Mouse (Mus musculus): Measurements from ENCODE around the gene Pck1. TPM values are rescaled to one million over a fixed set of nuclear protein-coding genes. Genes with fewer than 3 reads are reported as not detected.

Pck1 gene
- total and polyA plus RNA-seq, 3 experiments, result 18.0 to 35.3 (median 20.5) TPM

GRCm38 (mm10) chr2:173204671-173205070 is 51.8 kb downstream of the Pck1 start:
- Histone ChIP-seq H3K79me2 (replicated peaks; ENCODE audit: control insufficient read depth, insufficient read depth, low read length) (no peaks in the 10 kb centered on the region), H3K27me3 (ENCODE audit: control insufficient read depth, insufficient read depth, low read length) (no peaks in the 10 kb centered on the region), H3K27ac (no peak overlapping the region), H3K4me1 (ENCODE audit: control insufficient read depth, insufficient read depth, low read length) (no peaks in the 10 kb centered on the region), H3K9ac (ENCODE audit: low read depth, low read length) (no peak overlapping the region), H3K36me3 (ENCODE audit: control insufficient read depth, insufficient read depth, low read length) (no peaks in the 10 kb centered on the region), H3K4me3 (no peak overlapping the region)
- intact Hi-C loops (cut with DNase I), result no loop called here
- TF ChIP-seq EP300 (IDR thresholded peaks at IDR 0.05; ENCODE audit: insufficient read depth, low read depth, low read length), result no peak
- TF ChIP-seq POLR2A (IDR thresholded peaks at IDR 0.05; ENCODE audit: insufficient read depth, low read depth, low read length), result no peak
- no peak for TF ChIP-seq CTCF (IDR thresholded peaks at IDR 0.05)
- no peak for DNase-seq
- 68% methylated on average over 4 of the region's 4 CpGs for WGBS

DNA sequence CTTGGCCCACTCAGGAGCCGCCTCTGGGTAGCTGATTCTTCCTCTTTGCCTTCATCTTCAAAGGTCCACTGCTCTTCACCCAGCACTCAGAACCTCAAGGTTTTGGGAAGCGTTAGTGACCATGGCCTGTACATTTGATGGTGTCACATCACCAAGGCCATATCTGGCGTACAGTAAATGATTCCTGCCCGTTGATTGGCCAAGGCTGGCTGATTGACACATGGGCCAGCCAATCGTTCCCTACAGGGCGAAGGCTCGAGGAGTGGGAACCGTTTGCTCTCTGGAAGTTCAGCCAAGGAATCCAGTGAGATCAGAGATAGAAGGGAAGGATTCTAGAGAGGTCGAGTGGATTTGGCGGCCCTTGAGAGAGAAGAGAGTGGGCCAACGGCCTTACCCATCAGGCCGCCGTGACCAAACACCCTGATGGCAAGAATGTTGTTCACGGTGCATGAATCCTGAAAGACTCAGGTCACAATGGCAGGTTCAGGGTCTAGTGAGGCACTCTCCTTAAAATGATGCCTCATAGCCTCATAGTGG is 52.8 kb downstream of the Pck1 start:
- H3K27me3 ChIP-seq (ENCODE audit: control insufficient read depth, insufficient read depth, low read length), result no peaks in the 10 kb centered on the region
- H3K4me3 ChIP-seq, result no peak overlapping the region
- 90% methylated on average over 14 of the region's 14 CpGs for WGBS
- no peak overlapping the region for H3K9ac ChIP-seq (ENCODE audit: low read depth, low read length)
- intact Hi-C loops (cut with DNase I), result no loop called here
- H3K27ac ChIP-seq, result no peak overlapping the region
- H3K79me2 ChIP-seq (replicated peaks; ENCODE audit: control insufficient read depth, insufficient read depth, low read length), result no peaks in the 10 kb centered on the region
- TF ChIP-seq CTCF (IDR thresholded peaks at IDR 0.05), result no peak
- TF ChIP-seq POLR2A (IDR thresholded peaks at IDR 0.05; ENCODE audit: insufficient read depth, low read depth, low read length), result no peak
- no peak for TF ChIP-seq EP300 (IDR thresholded peaks at IDR 0.05; ENCODE audit: insufficient read depth, low read depth, low read length)
- DNase-seq, result no peak
- no peaks in the 10 kb centered on the region for H3K4me1 ChIP-seq (ENCODE audit: control insufficient read depth, insufficient read depth, low read length)
- no peaks in the 10 kb centered on the region for H3K36me3 ChIP-seq (ENCODE audit: control insufficient read depth, insufficient read depth, low read length)

GRCm38 (mm10) chr2:173207051-173207450 is 54.2 kb downstream of the Pck1 start:
- Histone ChIP-seq H3K27me3 (ENCODE audit: control insufficient read depth, insufficient read depth, low read length) (no peaks in the 10 kb centered on the region), H3K4me3 (no peak overlapping the region), H3K36me3 (ENCODE audit: control insufficient read depth, insufficient read depth, low read length) (no peaks in the 10 kb centered on the region), H3K79me2 (replicated peaks; ENCODE audit: control insufficient read depth, insufficient read depth, low read length) (no peaks in the 10 kb centered on the region), H3K4me1 (ENCODE audit: control insufficient read depth, insufficient read depth, low read length) (no peaks in the 10 kb centered on the region), H3K27ac (no peak overlapping the region), H3K9ac (ENCODE audit: low read depth, low read length) (no peak overlapping the region)
- WGBS, result 98% methylated on average over 3 of the region's 3 CpGs
- no peak for DNase-seq
- intact Hi-C loops (cut with DNase I), result no loop called here
- TF ChIP-seq CTCF (IDR thresholded peaks at IDR 0.05) (no peak), EP300 (IDR thresholded peaks at IDR 0.05; ENCODE audit: insufficient read depth, low read depth, low read length) (no peak), POLR2A (IDR thresholded peaks at IDR 0.05; ENCODE audit: insufficient read depth, low read depth, low read length) (no peak)

Other genes with a start within 250 kb of the Pck1 start
- under 1 TPM; 0.86 to 0.94 TPM for gene Bmp7, start 212.7 kb upstream of the Pck1 start, total RNA-seq (2021)
- 1.4 and 2.1 TPM in 2 replicates for gene Bmp7, start 212.7 kb upstream of the Pck1 start, polyA plus RNA-seq (2012; rRNA removed)
- not detected for gene Spo11, start 175.3 kb upstream of the Pck1 start, total RNA-seq (2021)
- 0.14 TPM in 1 of 2 replicates, not detected in the other for gene Spo11, start 175.3 kb upstream of the Pck1 start, polyA plus RNA-seq (2012; rRNA removed)
- gene Rae1, start 152.9 kb upstream of the Pck1 start, total RNA-seq (2021), result 10 to 100 TPM; 22.8 to 23.0 TPM
- gene Rae1, start 152.9 kb upstream of the Pck1 start, polyA plus RNA-seq (2012; rRNA removed), result 27.8 and 44.8 TPM in 2 replicates
- gene Rbm38, start 132.6 kb upstream of the Pck1 start, total RNA-seq (2021), result 100 to 1,000 TPM; 173 to 203 TPM
- 342 and 529 TPM in 2 replicates for gene Rbm38, start 132.6 kb upstream of the Pck1 start, polyA plus RNA-seq (2012; rRNA removed)
- under 1 TPM; 0.08 to 0.11 TPM for gene Ctcfl, start 33.5 kb upstream of the Pck1 start, total RNA-seq (2021)
- gene Ctcfl, start 33.5 kb upstream of the Pck1 start, polyA plus RNA-seq (2012; rRNA removed), result 0.06 TPM in 1 of 2 replicates, not detected in the other
- gene Zbp1, start 65.9 kb downstream of the Pck1 start, total RNA-seq (2021), result under 1 TPM; 0.47 to 0.91 TPM
- gene Zbp1, start 65.9 kb downstream of the Pck1 start, polyA plus RNA-seq (2012; rRNA removed), result 1.2 and 1.8 TPM in 2 replicates
- 10 to 100 TPM; 28.4 to 31.4 TPM for gene Pmepa1, start 123.5 kb downstream of the Pck1 start, total RNA-seq (2021)
- 37.4 and 41.7 TPM in 2 replicates for gene Pmepa1, start 123.5 kb downstream of the Pck1 start, polyA plus RNA-seq (2012; rRNA removed)

All from heart, adult 2 months (tissue).